Mouse (Mus musculus) neural tube, embryonic 13.5 days (tissue): Measurements from ENCODE around the gene Col4a3bp. TPM values are rescaled to one million over a fixed set of nuclear protein-coding genes. Genes with fewer than 3 reads are reported as not detected.

Experiments used
- ATAC-seq: fragments of 200-750 bp; cut with Nextera tagmentation; 2 replicates; pipeline ENCODE4 v1.8.0; 2017; ENCODE audit warnings: low read depth, mild to moderate bottlenecking, moderate TSS enrichment, moderate library complexity
- H3K27ac ChIP-seq: fragments of 300-500 bp; sonication (generic); replicated peaks from 2 replicates; pipeline ENCODE4 v1.5.1; 2015; ENCODE audit warnings: moderate library complexity, mild to moderate bottlenecking, inconsistent platforms
- H3K27me3 ChIP-seq: fragments of 300-500 bp; sonication (generic); 2 replicates; pipeline ENCODE4 v1.6.1; 2015; ENCODE audit warnings: mild to moderate bottlenecking, inconsistent platforms
- H3K36me3 ChIP-seq: fragments of 300-500 bp; sonication (generic); 2 replicates; pipeline ENCODE4 v1.6.1; 2015; ENCODE audit warnings: mild to moderate bottlenecking, inconsistent platforms
- H3K4me1 ChIP-seq: fragments of 300-500 bp; sonication (generic); replicated peaks from 2 replicates; pipeline ENCODE4 v1.6.1; 2015; ENCODE audit warnings: inconsistent platforms
- H3K4me2 ChIP-seq: fragments of 300-500 bp; sonication (generic); 2 replicates; pipeline ENCODE4 v1.6.1; 2015; ENCODE audit warnings: inconsistent platforms, mild to moderate bottlenecking, moderate library complexity
- H3K4me3 ChIP-seq: fragments of 300-500 bp; sonication (generic); 2 replicates; pipeline ENCODE4 v1.5.1; 2015; ENCODE audit warnings: mild to moderate bottlenecking, inconsistent platforms
- H3K9ac ChIP-seq: fragments of 300-500 bp; sonication (generic); 2 replicates; pipeline ENCODE4 v1.6.1; 2015; ENCODE audit warnings: moderate library complexity, mild to moderate bottlenecking, inconsistent platforms
- H3K9me3 ChIP-seq: fragments of 300-500 bp; sonication (generic); 2 replicates; pipeline ENCODE4 v1.6.1; 2016; ENCODE audit warnings: inconsistent platforms
- WGBS: fragments of 180-500 bp; shearing (Covaris S2); methylation state at CpG from one replicate; pipeline ENCODE4 v1.1.7; 2015; 5-methylcytosine and 5-hydroxymethylcytosine counted together
- polyA plus RNA-seq: library from polyadenylated mRNA; unstranded; fragments of >200 nt; fragmentation: Nextera tagmentation; extraction: Ambion mirVana; gene quantifications from 2 replicates; pipeline ENCODE4 v1.2.1, GENCODE M21; 2015

Col4a3bp gene
- polyA plus RNA-seq, 1 experiment from 2014 or later = 9.9 TPM

- Histone ChIP-seq H3K4me3 (no peak overlapping the region), H3K4me1 (no peaks in the 10 kb centered on the region), H3K9me3 (no peaks in the 10 kb centered on the region), H3K9ac (no peak overlapping the region), H3K27me3 (no peaks in the 10 kb centered on the region), H3K4me2 (no peak overlapping the region), H3K36me3 (no peaks in the 10 kb centered on the region), H3K27ac (no peak overlapping the region)
- 92% methylated on average over 3 of the region's 3 CpGs for WGBS
- ATAC-seq = no peak
Observed at GRCm38 (mm10) chr13:96521294-96521693, 21.1 kb upstream of the Col4a3bp start.

- Histone ChIP-seq H3K4me2 (no peak overlapping the region), H3K9ac (no peak overlapping the region), H3K36me3 (no peaks in the 10 kb centered on the region), H3K27ac (no peak overlapping the region), H3K9me3 (no peaks in the 10 kb centered on the region), H3K4me3 (no peak overlapping the region), H3K27me3 (no peaks in the 10 kb centered on the region), H3K4me1 (no peaks in the 10 kb centered on the region)
- ATAC-seq = no peak
- WGBS = 95% methylated on average over 3 of the region's 3 CpGs
Observed at GRCm38 (mm10) chr13:96527022-96527421, 15.4 kb upstream of the Col4a3bp start.

GRCm38 (mm10) chr13:96527856-96528255, 14.6 kb upstream of the Col4a3bp start:
- no peaks in the 10 kb centered on the region for H3K27me3 ChIP-seq
- H3K9ac ChIP-seq = no peak overlapping the region
- H3K4me3 ChIP-seq = no peak overlapping the region
- no peaks in the 10 kb centered on the region for H3K36me3 ChIP-seq
- 87% methylated on average over 11 of the region's 11 CpGs for WGBS
- H3K27ac ChIP-seq = no peak overlapping the region
- no peak overlapping the region for H3K4me2 ChIP-seq
- no peaks in the 10 kb centered on the region for H3K4me1 ChIP-seq
- no peak for ATAC-seq
- H3K9me3 ChIP-seq = no peaks in the 10 kb centered on the region

- ATAC-seq = no peak
- Histone ChIP-seq H3K4me3 (no peak overlapping the region), H3K4me2 (no peak overlapping the region), H3K36me3 (no peaks in the 10 kb centered on the region), H3K27me3 (no peaks in the 10 kb centered on the region), H3K27ac (no peak overlapping the region), H3K4me1 (no peaks in the 10 kb centered on the region), H3K9ac (no peak overlapping the region), H3K9me3 (no peaks in the 10 kb centered on the region)
- WGBS = 94% methylated on average over 3 of the region's 3 CpGs
Observed at GRCm38 (mm10) chr13:96528776-96529175, 13.6 kb upstream of the Col4a3bp start.

GRCm38 (mm10) chr13:96529542-96529941, 12.9 kb upstream of the Col4a3bp start:
- H3K4me1 ChIP-seq = no peaks in the 10 kb centered on the region
- no peak overlapping the region for H3K4me2 ChIP-seq
- no peak overlapping the region for H3K9ac ChIP-seq
- ATAC-seq = no peak
- WGBS = 97% methylated on average over 3 of the region's 3 CpGs
- no peaks in the 10 kb centered on the region for H3K27me3 ChIP-seq
- H3K9me3 ChIP-seq = no peaks in the 10 kb centered on the region
- no peak overlapping the region for H3K4me3 ChIP-seq
- H3K36me3 ChIP-seq = no peaks in the 10 kb centered on the region
- H3K27ac ChIP-seq = no peak overlapping the region

GRCm38 (mm10) chr13:96530064-96530463, 12.4 kb upstream of the Col4a3bp start:
- Histone ChIP-seq H3K9me3 (no peaks in the 10 kb centered on the region), H3K9ac (no peak overlapping the region), H3K4me2 (no peak overlapping the region), H3K27ac (no peak overlapping the region), H3K4me3 (no peak overlapping the region), H3K27me3 (no peaks in the 10 kb centered on the region), H3K36me3 (no peaks in the 10 kb centered on the region), H3K4me1 (no peaks in the 10 kb centered on the region)
- ATAC-seq = no peak
- WGBS = 93% methylated on average over 9 of the region's 9 CpGs

GRCm38 (mm10) chr13:96532176-96532575, 10.2 kb upstream of the Col4a3bp start:
- Histone ChIP-seq H3K27me3 (no peaks in the 10 kb centered on the region), H3K4me1 (no peaks in the 10 kb centered on the region), H3K9me3 (no peaks in the 10 kb centered on the region), H3K27ac (no peak overlapping the region), H3K36me3 (no peaks in the 10 kb centered on the region), H3K4me3 (no peak overlapping the region), H3K9ac (no peak overlapping the region), H3K4me2 (no peak overlapping the region)
- 87% methylated on average over 6 of the region's 6 CpGs for WGBS
- ATAC-seq = no peak

- Histone ChIP-seq H3K27me3 (no peaks in the 10 kb centered on the region), H3K27ac (no peak overlapping the region), H3K4me2 (no peak overlapping the region), H3K4me3 (no peak overlapping the region), H3K36me3 (no peaks in the 10 kb centered on the region), H3K4me1 (no peaks in the 10 kb centered on the region), H3K9me3 (no peaks in the 10 kb centered on the region), H3K9ac (no peak overlapping the region)
- WGBS = 64% methylated on average over 2 of the region's 2 CpGs
- ATAC-seq = no peak
Observed at GRCm38 (mm10) chr13:96533742-96534141, 8.7 kb upstream of the Col4a3bp start.

- H3K4me2 ChIP-seq = no peak overlapping the region
- H3K9me3 ChIP-seq = no peaks in the 10 kb centered on the region
- H3K9ac ChIP-seq = no peak overlapping the region
- H3K27me3 ChIP-seq = no peaks in the 10 kb centered on the region
- H3K4me1 ChIP-seq = 0 out of 2 replicates have a peak, but pooled peaks cover 5% of the 10 kb centered on the region
- no peak for ATAC-seq
- H3K27ac ChIP-seq = no peak overlapping the region
- H3K36me3 ChIP-seq = no peaks in the 10 kb centered on the region
- H3K4me3 ChIP-seq = no peak overlapping the region
- WGBS = 84% methylated on average over 5 of the region's 5 CpGs
Observed at GRCm38 (mm10) chr13:96536821-96537572, 5.4 kb upstream of the Col4a3bp start.

- 91% methylated on average over 3 of the region's 3 CpGs for WGBS
- Histone ChIP-seq H3K9me3 (no peaks in the 10 kb centered on the region), H3K27ac (no peak overlapping the region), H3K36me3 (no peaks in the 10 kb centered on the region), H3K4me1 (0 out of 2 replicates have a peak, but pooled peaks cover 5% of the 10 kb centered on the region), H3K4me2 (no peak overlapping the region), H3K4me3 (no peak overlapping the region), H3K27me3 (no peaks in the 10 kb centered on the region), H3K9ac (no peak overlapping the region)
- no peak for ATAC-seq
Observed at GRCm38 (mm10) chr13:96538103-96538502, 4.3 kb upstream of the Col4a3bp start.

GRCm38 (mm10) chr13:96541381-96541780, 1.0 kb upstream of the Col4a3bp start:
- Histone ChIP-seq H3K9ac (no peak overlapping the region), H3K4me3 (peak overlapping the region; percentile 99), H3K27me3 (no peaks in the 10 kb centered on the region), H3K4me2 (peak overlapping the region; percentile 61), H3K9me3 (no peaks in the 10 kb centered on the region), H3K27ac (no peak overlapping the region), H3K4me1 (peaks cover 24% of the 10 kb centered on the region), H3K36me3 (no peaks in the 10 kb centered on the region)
- ATAC-seq = no peak
- 56% methylated on average over 2 of the region's 2 CpGs for WGBS

- ATAC-seq = peak; percentile 87
- peak overlapping the region; percentile 99 for H3K4me3 ChIP-seq
- H3K9ac ChIP-seq = peak overlapping the region; percentile 93
- under 1% methylated on average over 71 of the region's 73 CpGs for WGBS
- H3K27me3 ChIP-seq = no peaks in the 10 kb centered on the region
- no peaks in the 10 kb centered on the region for H3K36me3 ChIP-seq
- H3K27ac ChIP-seq = peak overlapping the region; percentile 98
- H3K4me1 ChIP-seq = peaks cover 31% of the 10 kb centered on the region
- no peaks in the 10 kb centered on the region for H3K9me3 ChIP-seq
- peak overlapping the region; percentile 73 for H3K4me2 ChIP-seq
Observed at GRCm38 (mm10) chr13:96542901-96543891, 778 bp downstream of the Col4a3bp start.
